Mouse (Mus musculus) bone marrow macrophage, adult 2 months (primary cell): ENCODE data around the gene Mllt3.

Experiments used
- CTCF ChIP-seq: IDR thresholded peaks from 2 replicates; pipeline ENCODE4 v1.5.1; 2012; ENCODE audit warnings: low read depth, mild to moderate bottlenecking, low read length, moderate library complexity
- POLR2A ChIP-seq: IDR thresholded peaks from 2 replicates; pipeline ENCODE4 v1.6.1; 2012; ENCODE audit warnings: mild to moderate bottlenecking, low read depth, low read length, borderline replicate concordance

DNA sequence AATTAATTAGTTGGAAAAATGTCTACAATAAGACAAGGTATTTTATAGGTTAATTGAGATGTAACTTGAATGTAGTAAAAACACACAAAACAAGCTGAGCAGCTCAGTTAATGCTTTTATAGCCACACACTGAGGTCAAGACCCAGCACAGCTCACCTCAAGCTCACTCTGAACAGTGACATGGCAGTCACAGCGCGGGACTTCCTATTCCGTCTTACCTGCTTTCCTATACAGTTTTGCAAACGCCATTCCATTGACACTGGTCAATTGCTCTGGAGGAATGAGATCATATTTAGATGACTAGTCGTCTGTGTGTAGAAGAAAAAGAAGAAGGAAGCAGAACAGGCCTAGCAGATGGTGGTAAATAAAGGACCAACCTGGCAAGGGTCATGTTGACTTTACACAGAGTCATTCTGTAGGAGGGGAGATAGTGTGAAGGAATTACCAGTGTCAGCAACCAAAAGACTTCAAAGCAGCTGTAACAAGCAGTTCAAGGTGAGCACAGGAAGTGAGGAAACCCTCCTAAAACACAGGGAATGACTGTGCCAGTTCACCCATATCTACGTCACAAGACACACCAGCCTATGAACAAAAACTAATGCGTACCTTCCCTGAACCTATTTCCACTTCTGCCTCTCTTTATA, 217.6 kb downstream of the Mllt3 start:
- TF ChIP-seq POLR2A, result no peak
- TF ChIP-seq CTCF, result no peak
